Mouse (Mus musculus): ENCODE measurements at regions not wholly inside any gene's neighbourhood (a gene's known extent, or its start where the extent isn't known, plus 50 kb on each side); places are given as distances from the start of the nearest gene placed in this dataset.
"Not testable (repeated sequence)": the region's sequence is repeated elsewhere in the genome, so short reads cannot be mapped to it uniquely, and the experiment has no call there.

DNA sequence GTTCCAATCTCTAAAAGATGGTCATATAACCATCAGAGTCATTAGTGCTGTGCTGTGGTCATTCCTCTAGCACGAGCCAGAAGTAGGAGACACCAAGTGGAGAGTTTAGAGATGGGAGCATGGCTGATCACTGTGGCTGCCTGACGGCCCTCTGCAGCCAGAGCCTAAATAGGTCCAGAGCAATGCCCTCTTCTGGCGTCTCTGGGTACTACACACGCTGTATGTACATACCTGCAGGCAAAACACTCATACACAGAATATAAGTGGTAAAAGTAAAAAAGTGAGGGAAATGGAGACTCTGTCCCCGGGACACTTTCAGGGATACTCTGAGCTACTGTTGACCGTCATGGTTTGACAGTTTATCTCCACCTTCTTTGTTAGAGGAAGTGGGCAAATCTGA, 91.4 kb downstream of the Gm21738 start:
- H3K27me3 ChIP-seq (ENCODE audit: low read depth, poor library complexity, severe bottlenecking): no peaks in the 10 kb centered on the region
- H3K4me3 ChIP-seq: no peak overlapping the region
- no peaks in the 10 kb centered on the region for H3K4me1 ChIP-seq
- DNase-seq (ENCODE audit: low spot score): no peak
- peaks cover 11% of the 10 kb centered on the region; the same call in 1 of the 2 replicates for H3K9me3 ChIP-seq (replicated peaks)
- no peak overlapping the region for H3K27ac ChIP-seq
- WGBS: 87% methylated on average over 6 of the region's 6 CpGs
- H3K36me3 ChIP-seq: no peaks in the 10 kb centered on the region

GRCm38 (mm10) chr14:19311614-19312013, 107.1 kb downstream of the Gm21738 start:
- WGBS: 76% methylated on average over 21 of the region's 21 CpGs
- Histone ChIP-seq H3K4me3 (no peak overlapping the region), H3K27ac (no peak overlapping the region), H3K9me3 (replicated peaks) (peaks cover 15% of the 10 kb centered on the region), H3K27me3 (ENCODE audit: low read depth, poor library complexity, severe bottlenecking) (no peaks in the 10 kb centered on the region), H3K36me3 (no peaks in the 10 kb centered on the region), H3K4me1 (no peaks in the 10 kb centered on the region)
- no peak for DNase-seq (ENCODE audit: low spot score)

GRCm38 (mm10) chr14:19302859-19303258, 115.9 kb downstream of the Gm21738 start:
- not testable (repeated sequence) for H3K4me3 ChIP-seq; H3K36me3 ChIP-seq; H3K4me1 ChIP-seq; H3K9me3 ChIP-seq (replicated peaks); DNase-seq (ENCODE audit: low spot score); H3K27ac ChIP-seq; H3K27me3 ChIP-seq (ENCODE audit: low read depth, poor library complexity, severe bottlenecking)
- WGBS: 45% methylated on average over 4 of the region's 4 CpGs

GRCm38 (mm10) chr14:19279096-19279495, 139.6 kb downstream of the Gm21738 start:
- H3K9me3 ChIP-seq (replicated peaks): peaks cover 5% of the 10 kb centered on the region; the same call in 1 of the 2 replicates
- H3K27me3 ChIP-seq (ENCODE audit: low read depth, poor library complexity, severe bottlenecking): no peaks in the 10 kb centered on the region
- 94% methylated on average over 1 of the region's 1 CpGs for WGBS
- H3K36me3 ChIP-seq: no peaks in the 10 kb centered on the region
- DNase-seq (ENCODE audit: low spot score): no peak
- H3K4me1 ChIP-seq: no peaks in the 10 kb centered on the region
- H3K27ac ChIP-seq: no peak overlapping the region
- no peak overlapping the region for H3K4me3 ChIP-seq

DNA sequence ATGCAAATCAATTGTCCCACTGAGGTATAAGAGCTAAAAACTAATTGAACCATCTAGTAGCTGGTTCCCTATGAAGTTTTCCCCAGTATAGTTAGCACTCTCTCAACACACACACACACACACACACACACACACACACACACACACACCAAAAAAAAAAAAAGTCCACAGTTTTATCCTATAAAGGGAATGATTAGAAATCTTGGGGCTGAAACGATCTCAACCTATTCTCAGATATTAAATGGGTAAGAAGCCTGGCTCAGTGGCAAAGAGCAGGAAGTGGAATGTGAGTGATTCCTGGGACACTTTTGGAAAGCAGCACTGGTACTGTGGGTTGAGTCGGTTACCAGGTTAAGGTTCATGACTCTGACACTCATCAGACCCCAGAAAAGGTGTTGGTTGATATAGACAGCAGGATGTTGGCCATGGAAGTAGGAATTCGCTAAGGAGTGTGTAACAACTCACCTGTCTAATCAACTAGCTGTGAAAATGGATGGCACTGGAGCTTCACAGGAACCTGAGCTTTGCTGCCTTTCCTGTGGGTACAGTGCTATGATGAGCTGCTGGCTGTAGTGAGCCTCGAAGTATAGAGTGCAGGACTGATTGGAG, 140.8 kb downstream of the Gm21738 start:
- H3K36me3 ChIP-seq: no peaks in the 10 kb centered on the region
- no peaks in the 10 kb centered on the region for H3K4me1 ChIP-seq
- no peak overlapping the region for H3K27ac ChIP-seq
- peaks cover 9% of the 10 kb centered on the region for H3K9me3 ChIP-seq (replicated peaks)
- peak; percentile 97 for DNase-seq (ENCODE audit: low spot score)
- WGBS: 70% methylated on average over 4 of the region's 4 CpGs
- H3K27me3 ChIP-seq (ENCODE audit: low read depth, poor library complexity, severe bottlenecking): no peaks in the 10 kb centered on the region
- H3K4me3 ChIP-seq: no peak overlapping the region

Measured in limb, embryonic 10.5 days (tissue).